Mouse (Mus musculus) ES-E14 (cell line): Measurements from ENCODE around the gene Diaph2.

Source experiments
- CHD2 ChIP-seq: IDR thresholded peaks from 2 replicates; pipeline ENCODE4 v1.6.1; 2014; ENCODE audit warnings: mild to moderate bottlenecking, low read depth, low read length, inconsistent platforms
- MAFK ChIP-seq: IDR thresholded peaks from 2 replicates; pipeline ENCODE4 v1.6.1; 2014; ENCODE audit warnings: mild to moderate bottlenecking, low read depth, low read length, inconsistent platforms; ENCODE audit not compliant: insufficient read depth

DNA sequence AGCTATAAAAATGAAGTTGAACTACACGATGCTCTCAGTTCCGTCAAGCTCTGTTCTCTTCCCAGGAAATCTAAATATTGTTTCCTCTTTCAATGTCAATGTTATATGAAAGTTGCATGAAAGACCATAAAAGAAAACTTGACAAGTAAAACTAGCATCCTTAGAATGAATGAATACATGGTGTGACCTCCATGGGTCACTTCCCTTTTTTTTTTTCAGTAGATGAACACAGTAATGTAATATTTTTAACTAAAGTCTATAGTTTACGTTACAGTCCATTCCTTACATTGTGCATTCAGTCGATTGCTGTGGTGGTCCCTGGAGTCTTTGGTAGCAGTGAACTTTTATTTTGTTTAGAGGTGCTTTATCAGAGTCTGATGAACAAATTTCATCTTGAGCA lies 462.7 kb downstream of the Diaph2 start:
- TF ChIP-seq CHD2 (no peak), MAFK (no peak)
